Comparison of ENCODE assay signal across 15 mouse cellular contexts in the genomic region with DNA sequence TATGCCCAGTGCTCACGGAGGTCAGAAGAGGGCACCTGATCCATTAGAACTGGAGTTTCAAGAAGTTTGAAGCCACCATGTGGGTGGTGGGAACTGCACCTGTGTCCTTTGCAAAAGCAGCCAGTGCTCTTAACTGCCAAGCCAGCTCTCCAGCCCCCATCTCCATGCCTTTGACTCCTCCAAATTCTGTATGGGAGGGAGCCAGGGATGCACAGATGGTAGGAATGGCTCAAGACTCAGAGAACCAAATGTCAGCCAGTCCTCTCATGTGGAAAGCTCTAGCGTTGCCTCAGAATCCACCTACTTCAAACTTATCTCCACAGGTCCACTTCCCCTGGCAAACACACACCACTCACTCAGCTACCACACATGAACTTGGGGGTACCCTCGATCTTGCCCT. TPM values are rescaled to one million over a fixed set of nuclear protein-coding genes. Genes with fewer than 3 reads are reported as not detected.
"Had no signal": no experiment of that assay in that cellular context is flagged by ENCODE, and none has a peak within 500 bp of the region (broad histone marks: within the 10 kb centered on the region; RNA-seq: fewer than 3 reads in every experiment).

No protein-coding gene starts in this region.

- H3K27ac ChIP-seq: kidney, postnatal 0 days; limb, embryonic 13.5 days; liver, embryonic 15.5 days; midbrain, embryonic 15.5 days; neural tube, embryonic 12.5 days had no signal

- ATAC-seq: lung, postnatal 0 days; midbrain, embryonic 15.5 days had no signal

- H3K9me3 ChIP-seq: limb, embryonic 13.5 days; liver, embryonic 15.5 days; midbrain, embryonic 15.5 days; neural tube, embryonic 12.5 days had no signal

- DNase-seq: kidney, adult 9 months; kidney, postnatal 36 days; lung, adult 2 months; lung, postnatal 36 days; right cerebral cortex, postnatal 4 days; spleen, adult 18-20 months; thymus, adult 18-20 months; thymus, postnatal 14 days had no signal

- H3K27me3 ChIP-seq: midbrain, embryonic 15.5 days; neural tube, embryonic 12.5 days had no signal

- H3K9ac ChIP-seq: limb, embryonic 13.5 days; liver, embryonic 15.5 days; midbrain, embryonic 15.5 days; neural tube, embryonic 12.5 days had no signal

- H3K4me2 ChIP-seq: limb, embryonic 13.5 days; liver, embryonic 15.5 days; midbrain, embryonic 15.5 days; neural tube, embryonic 12.5 days had no signal

- H3K4me3 ChIP-seq: limb, embryonic 13.5 days; liver, embryonic 15.5 days; midbrain, embryonic 15.5 days; neural tube, embryonic 12.5 days had no signal

RNA-seq across cellular contexts. Expression of a gene that starts 7.0 kb away (rescaled TPM):
- total RNA-seq: neutrophil, adult 5-6 weeks had no signal

RNA-seq across cellular contexts. Expression of a gene that starts 16.2 kb away (rescaled TPM):
- total RNA-seq: neutrophil, adult 5-6 weeks had no signal
